Mouse (Mus musculus) urinary bladder, postnatal 0 days (tissue): ENCODE results near the gene Sim2. TPM values are rescaled to one million over a fixed set of nuclear protein-coding genes. Genes with fewer than 3 reads are reported as not detected.

Source experiments
- microRNA-seq: library from miRNA; unstranded; fragments of <30 nt; microRNA quantifications from one replicate; pipeline ENCODE4, GENCODE M21; 2016
- polyA plus RNA-seq: library from polyadenylated mRNA; unstranded; fragments of >200 nt; fragmentation: Nextera tagmentation; extraction: Ambion mirVana; gene quantifications from 2 replicates; pipeline ENCODE4 v1.2.1, GENCODE M21; 2015

Gene Sim2
- polyA plus RNA-seq, result not detected in 2 replicates

GRCm38 (mm10) chr16:94084711-94085602 is at the start of gene Sim2:
TSS of gene Sim2 (plus strand) at chr16:94084931.

Small RNAs within 50 kb of the gene (microRNA-seq; reads per million reads assigned to microRNA genes)
- not detected for gene Gm23062

Other genes starting within 250 kb of the Sim2 start
- gene Chaf1b, start 201.0 kb upstream of the Sim2 start, polyA plus RNA-seq, result 14.9 and 19.0 TPM in 2 replicates
- not detected in 2 replicates for gene Cldn14, start 76.1 kb upstream of the Sim2 start, polyA plus RNA-seq
- 4.8 and 5.2 TPM in 2 replicates for gene Hlcs, start 228.6 kb downstream of the Sim2 start, polyA plus RNA-seq
- 0.90 and 1.3 TPM in 2 replicates for gene Ripply3, start 243.5 kb downstream of the Sim2 start, polyA plus RNA-seq